Mouse (Mus musculus) embryonic stem cell, embryonic (primary cell): ENCODE measurements at regions not wholly inside any gene's neighbourhood (a gene's known extent, or its start where the extent isn't known, plus 50 kb on each side); places are given as distances from the start of the nearest gene placed in this dataset.

ENCODE experiments used
- CTCF ChIA-PET, 4 experiments: fragments of 300-600 bp in 2 of 4; fragments of 350-600 bp in 2 of 4; sonication (Branson Sonifier 250); formaldehyde crosslinking; loops; one replicate each; lab custom pipeline; 2022; ENCODE audit warnings: inconsistent platforms in 2 of 4; lab: Charles Lee
- POLR2A ChIA-PET, 4 experiments: fragments of 300-600 bp in 2 of 4; fragments of 350-600 bp in 2 of 4; sonication (Branson Sonifier 250); formaldehyde crosslinking; loops; one replicate each; lab custom pipeline; 2022; ENCODE audit warnings: antibody characterized with exemption in 4 of 4, inconsistent platforms in 1 of 4; lab: Charles Lee

DNA sequence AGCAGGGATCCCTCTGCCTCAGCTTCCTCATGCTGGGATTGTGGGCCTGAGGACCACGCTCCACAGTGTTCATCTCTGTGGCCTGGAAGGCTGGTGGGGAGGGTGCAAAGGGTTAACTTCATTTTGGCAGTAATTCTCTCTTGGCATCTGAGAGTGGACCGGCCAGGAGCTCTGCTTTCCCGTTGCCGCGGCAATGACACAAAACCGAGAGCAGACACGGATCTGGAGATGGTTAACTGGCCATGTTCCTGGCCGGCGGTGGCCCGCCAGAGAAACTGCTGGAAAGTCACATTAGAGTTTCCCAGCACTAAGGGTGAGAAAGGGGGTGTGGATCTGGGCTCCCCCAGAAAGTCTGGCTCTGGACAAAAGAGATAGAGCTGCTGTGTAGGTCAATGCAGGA lies 89.8 kb upstream of the Haao start:
- CTCF ChIA-PET = interaction anchor here in 3 of 4 experiments (0.5 to 2.3 kb wide), 7 partner anchors 34 to 191 kb away, joined by 3 to 11 read pairs (median 3); no protein-coding TSS in a partner anchor
- POLR2A ChIA-PET = interaction anchor here in 3 of 4 experiments (0.5 to 3.7 kb wide), 16 partner anchors 10 to 77 kb away, joined by 3 to 30 read pairs (median 4); no protein-coding TSS in a partner anchor

DNA sequence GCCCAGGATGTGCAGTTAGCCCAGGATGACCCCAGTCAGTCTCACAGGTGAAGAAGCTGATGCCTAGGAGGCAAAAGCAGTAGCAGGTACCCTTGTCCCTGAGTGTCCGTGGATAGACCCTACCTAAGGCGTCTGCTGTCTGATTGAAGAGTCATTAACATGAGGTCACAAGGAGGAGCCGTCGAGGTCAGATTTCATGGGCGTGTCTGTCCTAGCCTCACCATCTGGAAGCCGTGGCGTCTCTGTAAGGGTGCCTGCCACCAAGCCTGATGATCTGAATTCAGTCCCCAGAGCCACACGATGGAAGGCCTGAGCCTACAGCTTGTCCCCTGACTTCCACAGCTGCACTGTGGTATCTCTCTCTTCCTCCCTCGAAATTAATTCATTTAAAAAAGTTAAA lies 88.9 kb upstream of the Haao start:
- POLR2A ChIA-PET = interaction anchor here (0.5 to 3.7 kb wide), 12 partner anchors 9 to 355 kb away, joined by 3 to 30 read pairs (median 4); no protein-coding TSS in a partner anchor

DNA sequence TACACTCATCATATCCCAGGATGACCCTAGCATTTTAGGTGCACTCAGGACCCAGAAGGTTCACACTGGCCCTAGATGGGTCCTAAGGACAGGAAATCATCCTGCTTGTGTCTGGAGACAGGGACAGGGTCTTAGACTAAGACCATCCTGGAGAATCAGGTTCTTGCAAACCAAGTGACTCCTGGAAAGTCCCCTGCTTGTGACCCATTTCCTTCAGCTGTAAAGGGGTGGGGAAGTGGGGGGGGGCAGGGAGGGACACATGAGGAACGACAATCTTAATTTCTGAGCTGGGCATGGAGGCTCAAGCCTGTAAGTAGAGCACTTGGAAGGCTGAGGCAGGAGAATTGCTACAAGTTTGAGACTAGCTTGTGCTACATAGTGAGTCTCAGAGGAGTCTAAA lies 88.2 kb upstream of the Haao start:
- POLR2A ChIA-PET = interaction anchor here in 3 of 4 experiments (0.5 to 3.7 kb wide), 7 partner anchors 18 to 354 kb away, joined by 3 to 30 read pairs (median 4); no protein-coding TSS in a partner anchor
- CTCF ChIA-PET = interaction anchor here in 3 of 4 experiments (0.6 to 2.3 kb wide), 4 partner anchors 20 to 95 kb away, joined by 3 to 19 read pairs (median 7); no protein-coding TSS in a partner anchor

More for the DNA sequence above, 88.9 kb upstream of the Haao start:
- CTCF ChIA-PET = interaction anchor here in 3 of 4 experiments (0.6 to 2.3 kb wide), 5 partner anchors 33 to 95 kb away, joined by 3 to 19 read pairs (median 7); no protein-coding TSS in a partner anchor

DNA sequence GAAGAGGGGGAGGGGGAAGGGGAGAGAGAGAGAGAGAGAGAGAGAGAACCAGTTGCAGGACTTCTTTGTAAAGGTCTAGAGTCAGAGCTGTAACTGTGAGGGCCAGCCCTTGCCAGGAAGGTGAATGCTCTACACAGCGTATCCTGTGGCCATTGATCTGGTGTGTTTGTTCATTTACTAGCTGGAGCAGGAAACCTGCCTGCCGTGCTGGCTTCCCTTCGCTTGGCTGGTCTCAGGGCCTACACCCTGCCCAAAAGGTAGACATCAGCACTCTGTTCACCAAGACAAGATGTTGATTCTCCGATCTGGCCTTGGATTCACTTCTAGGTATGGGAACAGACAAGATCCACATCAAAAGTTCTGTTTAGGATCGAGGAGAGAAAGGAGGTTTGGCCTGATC lies 87.5 kb upstream of the Haao start:
- ChIA-PET CTCF (interaction anchor here in 1 of 4 experiments (0.8 kb wide), 1 partner anchor 20 kb away, joined by 3 read pairs; no protein-coding TSS in a partner anchor), POLR2A (interaction anchor here in 2 of 4 experiments (0.9 to 3.7 kb wide), 3 partner anchors 19 to 23 kb away, joined by 3 to 30 read pairs (median 7); no protein-coding TSS in a partner anchor)

DNA sequence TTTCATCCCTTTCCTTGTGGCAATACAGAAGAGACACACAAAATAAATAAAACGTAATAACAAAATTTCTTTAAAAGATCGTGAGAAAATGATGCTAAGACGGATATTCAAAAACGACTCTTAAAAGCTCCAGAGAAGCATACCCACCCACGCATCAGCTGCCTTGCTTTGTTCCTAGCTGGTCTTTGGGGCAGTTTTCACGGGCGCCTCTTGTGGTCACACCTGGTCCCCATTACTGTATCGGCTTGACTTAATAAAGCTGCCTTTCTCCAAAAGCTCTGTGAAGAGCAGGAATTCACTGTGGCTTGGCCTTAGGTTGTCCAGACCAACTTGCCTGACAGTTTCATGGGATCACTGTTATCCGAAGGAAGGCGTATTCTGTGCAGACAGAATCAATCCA lies 86.0 kb upstream of the Haao start:
- ChIA-PET CTCF (interaction anchor here in 2 of 4 experiments (0.5 to 0.9 kb wide), 2 partner anchors 9 to 30 kb away, joined by 3 to 5 read pairs; no protein-coding TSS in a partner anchor), POLR2A (interaction anchor here in 1 of 4 experiments (0.8 kb wide), 1 partner anchor 30 kb away, joined by 5 read pairs; no protein-coding TSS in a partner anchor)

DNA sequence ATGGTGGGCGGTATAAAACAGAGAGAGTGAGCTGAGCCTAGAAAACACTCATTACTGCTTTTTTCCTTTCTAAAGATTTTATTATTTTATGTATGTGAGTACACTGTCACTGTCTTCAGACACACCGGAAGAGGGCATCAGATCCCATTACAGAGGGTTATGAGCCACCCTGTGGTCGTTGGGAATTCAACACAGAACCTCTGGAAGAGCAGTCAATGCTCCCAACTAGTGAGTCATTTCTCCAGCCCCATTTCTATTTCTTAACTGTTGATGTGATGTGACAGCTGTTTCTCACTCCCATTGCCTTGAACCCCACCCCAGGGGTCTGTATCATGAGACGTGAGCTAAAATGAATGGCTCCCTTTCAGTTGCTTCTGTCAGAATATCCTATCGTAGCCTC lies 82.6 kb upstream of the Haao start:
- POLR2A ChIA-PET = interaction anchor here in 1 of 4 experiments (1.6 kb wide), 1 partner anchor 10 kb away, joined by 4 read pairs; no protein-coding TSS in a partner anchor

DNA sequence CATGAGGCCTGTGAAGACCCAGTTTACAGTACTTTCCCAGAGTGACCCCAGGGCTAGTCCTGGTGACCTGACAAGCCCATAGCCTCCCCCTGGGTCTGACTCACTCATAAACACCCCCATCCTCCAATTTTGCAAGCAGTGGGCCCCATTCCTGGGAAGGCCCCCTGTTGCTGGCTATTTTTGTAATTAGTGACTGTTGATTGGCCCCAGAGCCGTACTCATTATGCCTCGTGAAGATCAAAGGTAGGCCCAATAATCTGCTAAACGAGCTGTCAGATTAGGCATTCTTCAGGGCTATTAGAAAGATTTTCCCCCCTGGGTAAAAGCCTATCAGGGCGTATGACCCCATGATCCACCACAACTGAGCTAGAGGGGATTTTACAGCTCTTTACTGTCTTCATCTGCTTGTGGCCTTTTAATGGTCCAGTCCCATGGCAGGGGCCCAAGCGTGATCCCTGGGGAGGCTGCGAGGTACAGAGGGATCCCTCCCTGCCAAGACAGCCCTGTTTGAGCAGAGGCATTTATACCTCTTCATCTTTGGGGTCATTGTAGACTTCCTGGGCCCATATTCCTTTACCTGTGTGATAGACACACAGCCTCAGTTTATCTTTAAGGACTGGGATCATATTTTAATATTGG lies 80.1 kb upstream of the Haao start:
- CTCF ChIA-PET = interaction anchor here in 3 of 4 experiments (0.6 to 1.2 kb wide), 3 partner anchors 28 to 186 kb away, joined by 3 to 4 read pairs (median 3); no protein-coding TSS in a partner anchor
- POLR2A ChIA-PET = interaction anchor here in 3 of 4 experiments (0.5 to 1.8 kb wide), 6 partner anchors 10 to 314 kb away, joined by 3 to 9 read pairs (median 4); no protein-coding TSS in a partner anchor

More for the DNA sequence above, 82.6 kb upstream of the Haao start:
- CTCF ChIA-PET = no interaction called here

DNA sequence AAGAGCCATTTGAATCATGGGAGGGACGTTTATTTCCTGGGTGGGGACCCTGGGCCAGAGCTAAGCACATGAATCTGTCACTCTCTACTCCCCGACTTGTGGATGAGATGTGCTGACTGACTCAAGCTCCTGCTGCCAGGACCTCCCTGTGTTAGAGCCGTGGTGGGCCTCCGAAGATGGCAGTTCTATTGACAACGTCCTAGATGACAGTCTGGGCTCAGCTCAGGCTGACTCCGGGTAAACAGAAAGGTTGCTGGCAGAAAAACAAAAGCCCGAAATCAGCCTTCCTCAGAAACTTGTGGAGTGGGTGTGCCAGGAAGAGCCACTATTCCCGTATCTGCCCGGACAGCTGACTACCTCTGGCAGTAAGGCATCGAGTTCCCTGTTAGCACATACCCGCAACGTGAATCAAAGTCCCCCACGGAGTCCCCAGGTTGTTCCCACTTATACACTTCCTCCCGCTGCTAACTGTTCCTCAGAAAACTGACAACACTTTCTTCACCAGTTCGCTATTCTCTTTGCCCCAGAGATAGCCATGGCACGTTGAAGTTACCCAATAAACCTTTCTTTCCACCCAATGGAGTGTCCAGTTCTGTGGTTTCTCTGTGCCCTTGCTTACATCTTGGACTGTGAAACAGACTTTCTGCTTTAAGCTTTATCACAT lies 76.6 kb upstream of the Haao start:
- POLR2A ChIA-PET = interaction anchor here in 2 of 4 experiments (0.6 to 1.5 kb wide), 4 partner anchors 12 to 542 kb away, joined by 3 to 4 read pairs (median 3); partner anchors contain the start of gene Thada (in 1 of the 2)
- CTCF ChIA-PET = interaction anchor here in 1 of 4 experiments (0.7 kb wide), 1 partner anchor 9 kb away, joined by 3 read pairs; no protein-coding TSS in a partner anchor

DNA sequence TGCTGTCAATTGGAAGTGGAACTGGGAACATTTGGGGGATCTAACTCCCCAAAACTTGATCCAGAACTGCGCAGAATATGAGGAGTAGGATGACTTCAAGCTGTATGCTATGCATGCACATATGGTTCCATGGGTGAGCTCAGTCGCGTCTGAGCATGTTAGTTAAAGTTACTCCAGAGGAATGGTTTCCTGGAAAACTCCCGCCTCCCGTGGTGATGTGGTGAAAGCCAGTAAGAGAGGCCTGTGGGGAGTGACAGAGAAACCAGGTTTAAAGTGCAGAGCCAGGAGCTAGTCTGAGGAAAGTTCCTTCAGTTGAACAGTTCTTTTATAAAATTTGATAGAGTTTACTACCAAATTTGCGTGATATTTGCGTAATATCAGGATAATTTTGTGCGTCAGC lies 73.1 kb upstream of the Haao start:
- POLR2A ChIA-PET = interaction anchor here in 2 of 4 experiments (1.0 to 1.2 kb wide), 2 partner anchors 17 to 167 kb away, joined by 3 read pairs; no protein-coding TSS in a partner anchor
- CTCF ChIA-PET = interaction anchor here in 2 of 4 experiments (0.6 to 0.7 kb wide), 3 partner anchors 17 to 114 kb away, joined by 3 to 5 read pairs (median 3); no protein-coding TSS in a partner anchor

DNA sequence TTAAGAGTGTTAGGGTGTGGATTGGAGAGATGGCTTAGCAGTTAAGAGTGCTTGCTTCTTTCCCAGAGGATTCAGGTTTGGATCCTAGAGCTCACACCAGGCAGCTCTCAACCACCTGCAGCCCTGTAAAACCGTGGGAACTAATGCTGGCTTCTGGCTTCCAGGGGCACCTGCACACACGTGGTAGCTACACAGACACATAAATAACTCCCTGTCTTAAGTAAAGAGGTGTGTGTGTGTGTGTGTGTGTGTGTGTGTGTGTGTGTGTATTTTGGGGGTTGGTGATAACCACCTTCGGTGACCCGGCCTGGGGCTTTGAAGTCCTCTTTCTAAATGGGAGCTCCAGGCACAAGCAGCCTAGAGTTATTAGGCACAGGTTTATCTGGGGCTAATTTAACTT lies 72.5 kb upstream of the Haao start:
- CTCF ChIA-PET = interaction anchor here in 2 of 4 experiments (0.6 to 0.7 kb wide), 3 partner anchors 17 to 115 kb away, joined by 3 to 5 read pairs (median 3); no protein-coding TSS in a partner anchor
- POLR2A ChIA-PET = interaction anchor here in 2 of 4 experiments (1.0 to 1.2 kb wide), 2 partner anchors 18 to 168 kb away, joined by 3 read pairs; no protein-coding TSS in a partner anchor

DNA sequence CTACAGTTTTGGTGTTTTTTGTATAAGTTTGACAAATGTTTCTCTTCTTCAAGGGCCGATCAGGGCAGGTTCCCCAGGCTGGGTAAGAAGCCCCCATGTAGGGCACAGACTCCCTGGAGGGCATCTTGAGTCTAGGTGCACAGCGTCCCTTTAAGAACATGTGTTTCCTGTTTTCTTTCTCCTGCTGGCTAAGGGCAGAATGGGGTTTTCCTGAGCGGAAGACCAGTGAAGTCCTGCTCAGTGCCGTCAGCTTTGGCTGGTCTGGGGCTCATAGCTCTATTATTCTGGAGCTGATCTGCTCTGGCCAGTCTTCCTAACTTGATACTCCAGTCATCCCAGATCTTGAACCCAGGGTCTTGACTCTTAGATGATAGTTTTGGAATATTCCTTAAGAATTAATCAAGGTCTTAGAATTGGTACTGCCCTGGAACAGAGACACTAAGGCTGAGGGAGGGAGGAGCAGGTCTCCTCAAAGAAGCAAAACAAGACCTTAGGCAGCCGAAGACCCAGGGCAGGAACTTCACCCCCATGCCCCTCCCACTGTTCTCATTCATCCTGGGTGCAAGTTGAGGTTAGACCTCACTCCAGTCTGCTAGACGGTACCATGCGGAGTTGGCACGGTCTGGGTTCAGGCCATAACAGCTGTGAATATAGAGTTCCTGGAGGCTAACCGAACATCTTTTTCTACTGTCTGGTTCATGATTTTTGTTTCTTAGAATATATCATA lies 70.8 kb upstream of the Haao start:
- POLR2A ChIA-PET = interaction anchor here in 1 of 4 experiments (0.5 kb wide), 1 partner anchor 376 kb away, joined by 4 read pairs; no protein-coding TSS in a partner anchor
- CTCF ChIA-PET = no interaction called here

DNA sequence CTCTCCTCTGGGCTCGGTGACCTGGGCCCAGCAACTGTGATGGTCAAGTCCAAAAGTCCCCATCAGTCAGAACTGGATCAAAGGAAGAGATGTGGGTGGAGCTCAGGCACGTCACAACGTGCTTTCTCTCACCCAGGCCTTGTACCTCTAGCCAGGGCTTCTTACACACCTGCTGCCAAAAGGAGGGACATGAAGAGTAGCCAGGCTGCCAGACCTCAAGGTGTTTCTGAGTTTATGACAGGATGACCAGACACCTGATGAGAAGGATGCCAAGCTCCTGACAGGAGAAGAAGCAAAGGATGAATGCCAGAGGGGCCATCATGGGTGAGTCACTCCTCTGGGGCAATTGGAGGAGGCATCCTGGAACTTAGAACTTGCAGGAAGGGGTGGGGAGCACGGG lies 70.0 kb upstream of the Haao start:
- ChIA-PET POLR2A (no interaction called here), CTCF (interaction anchor here in 1 of 4 experiments (0.7 kb wide), 1 partner anchor 21 kb away, joined by 3 read pairs; no protein-coding TSS in a partner anchor)

DNA sequence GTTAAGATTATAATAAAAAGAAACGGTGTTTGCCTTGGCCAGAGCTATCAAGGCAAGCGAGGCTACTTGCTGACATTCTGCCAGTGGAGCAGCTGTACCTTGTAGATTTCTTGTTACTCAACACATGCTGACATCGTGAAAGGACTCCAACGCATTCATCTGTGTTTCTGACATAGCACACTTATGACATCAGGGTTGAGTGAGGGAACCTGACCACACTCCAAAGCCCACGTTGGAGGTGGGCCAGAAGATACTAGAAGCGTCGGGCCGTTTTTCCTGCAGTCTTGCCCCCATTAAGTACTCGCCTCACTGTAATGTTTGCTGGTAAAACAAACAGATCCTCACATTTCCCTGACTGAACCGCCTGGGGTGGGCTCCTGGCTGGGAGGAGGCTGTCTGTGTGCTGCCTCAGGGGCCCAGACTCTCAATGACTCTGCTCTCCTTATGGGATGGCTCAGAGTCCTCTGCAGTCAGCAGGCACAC lies 69.0 kb upstream of the Haao start:
- ChIA-PET CTCF (no interaction called here), POLR2A (interaction anchor here in 1 of 4 experiments (0.6 to 0.9 kb wide), 2 partner anchors 38 to 285 kb away, joined by 3 read pairs; no protein-coding TSS in a partner anchor)

DNA sequence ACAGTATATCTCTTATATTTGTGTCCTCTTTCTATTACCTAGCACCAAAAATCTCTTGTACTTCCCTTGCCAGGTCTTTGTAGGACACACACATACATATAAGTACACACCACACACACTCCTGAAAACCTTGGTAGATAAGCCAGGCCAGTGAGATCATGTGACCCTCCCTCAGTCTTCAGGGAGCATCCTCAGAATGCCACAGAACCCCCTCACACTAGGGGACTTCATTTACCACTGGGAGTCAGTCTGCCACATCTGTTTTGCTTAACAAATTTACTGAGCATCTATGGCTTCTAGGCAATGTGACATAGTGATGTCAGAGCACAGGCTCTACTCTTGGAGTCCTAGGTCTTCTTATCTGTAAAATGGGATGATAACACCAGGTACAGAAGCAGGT lies 67.3 kb upstream of the Haao start:
- ChIA-PET POLR2A (no interaction called here), CTCF (interaction anchor here in 1 of 4 experiments (0.8 kb wide), 1 partner anchor 12 kb away, joined by 3 read pairs; no protein-coding TSS in a partner anchor)

DNA sequence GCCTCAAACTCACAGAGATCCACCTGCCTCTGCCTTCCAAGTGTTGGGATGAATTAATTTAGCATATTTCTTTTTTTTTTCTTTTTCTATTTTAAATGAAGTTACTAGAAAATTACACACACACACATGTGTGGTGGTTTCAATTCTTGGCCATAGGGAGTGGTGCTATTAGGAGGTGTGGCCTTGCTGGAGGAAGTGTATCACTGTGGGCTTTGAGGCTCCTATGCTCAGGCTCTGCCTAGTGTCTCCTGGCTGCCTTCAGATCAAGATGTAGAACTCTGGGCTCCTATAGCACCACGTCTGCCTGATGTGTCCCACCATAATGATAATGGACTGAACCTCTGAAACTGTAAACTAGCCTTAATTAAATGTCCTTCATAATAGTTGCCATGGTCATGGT lies 66.8 kb upstream of the Haao start:
- POLR2A ChIA-PET = interaction anchor here in 1 of 4 experiments (1.6 kb wide), 1 partner anchor 11 kb away, joined by 7 read pairs; no protein-coding TSS in a partner anchor
- CTCF ChIA-PET = interaction anchor here in 3 of 4 experiments (0.9 to 1.6 kb wide), 3 partner anchors 11 to 12 kb away, joined by 3 to 8 read pairs (median 7); no protein-coding TSS in a partner anchor

DNA sequence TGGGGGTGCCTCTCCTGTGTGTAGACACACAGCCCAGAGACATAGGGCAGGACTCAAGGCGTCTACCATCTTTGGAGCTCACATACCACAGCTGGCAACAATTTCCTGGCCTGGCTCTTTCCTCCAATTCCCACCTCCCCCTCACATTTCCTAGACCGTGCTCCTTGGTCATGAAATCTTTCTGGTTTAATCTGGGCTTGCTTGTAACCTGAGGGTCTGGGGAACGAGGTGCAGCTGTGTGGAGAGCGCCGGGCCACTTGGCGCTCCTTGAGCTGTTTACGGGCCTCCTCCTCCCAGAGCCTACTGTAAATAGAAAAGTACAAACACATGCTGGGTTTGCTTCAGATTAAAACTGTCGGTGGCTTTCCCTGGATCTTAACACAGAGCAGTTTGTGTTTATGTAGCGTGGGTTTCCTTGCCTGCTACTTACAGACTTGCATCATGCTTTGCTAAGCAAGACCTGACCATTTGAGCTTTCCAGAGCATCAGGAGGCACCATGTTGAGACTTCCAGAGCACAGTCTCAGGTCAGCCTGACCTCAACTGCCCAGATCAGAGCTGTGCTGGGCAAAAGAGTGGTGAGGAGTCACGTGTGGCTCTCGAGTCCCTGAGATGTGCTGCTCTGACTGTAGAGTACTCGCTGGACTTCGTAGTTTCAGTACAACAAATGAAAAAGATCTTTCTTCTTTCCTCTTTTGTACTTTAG lies 66.1 kb upstream of the Haao start:
- POLR2A ChIA-PET = interaction anchor here in 2 of 4 experiments (1.1 to 2.4 kb wide), 4 partner anchors 10 to 41 kb away, joined by 4 to 9 read pairs (median 7); no protein-coding TSS in a partner anchor
- CTCF ChIA-PET = interaction anchor here in 3 of 4 experiments (0.9 to 1.6 kb wide), 3 partner anchors 10 to 11 kb away, joined by 3 to 8 read pairs (median 7); no protein-coding TSS in a partner anchor
